Mouse (Mus musculus) neural tube, embryonic 13.5 days (tissue): ENCODE measurements around the gene Nipal1. TPM values are rescaled to one million over a fixed set of nuclear protein-coding genes. Genes with fewer than 3 reads are reported as not detected.

Experiments
- ATAC-seq: fragments of 200-750 bp; cut with Nextera tagmentation; 2 replicates; pipeline ENCODE4 v1.8.0; 2017; ENCODE audit warnings: low read depth, mild to moderate bottlenecking, moderate TSS enrichment, moderate library complexity
- H3K27ac ChIP-seq: fragments of 300-500 bp; sonication (generic); replicated peaks from 2 replicates; pipeline ENCODE4 v1.5.1; 2015; ENCODE audit warnings: moderate library complexity, mild to moderate bottlenecking, inconsistent platforms
- H3K27me3 ChIP-seq: fragments of 300-500 bp; sonication (generic); 2 replicates; pipeline ENCODE4 v1.6.1; 2015; ENCODE audit warnings: mild to moderate bottlenecking, inconsistent platforms
- H3K36me3 ChIP-seq: fragments of 300-500 bp; sonication (generic); 2 replicates; pipeline ENCODE4 v1.6.1; 2015; ENCODE audit warnings: mild to moderate bottlenecking, inconsistent platforms
- H3K4me1 ChIP-seq: fragments of 300-500 bp; sonication (generic); replicated peaks from 2 replicates; pipeline ENCODE4 v1.6.1; 2015; ENCODE audit warnings: inconsistent platforms
- H3K4me2 ChIP-seq: fragments of 300-500 bp; sonication (generic); 2 replicates; pipeline ENCODE4 v1.6.1; 2015; ENCODE audit warnings: inconsistent platforms, mild to moderate bottlenecking, moderate library complexity
- H3K4me3 ChIP-seq: fragments of 300-500 bp; sonication (generic); 2 replicates; pipeline ENCODE4 v1.5.1; 2015; ENCODE audit warnings: mild to moderate bottlenecking, inconsistent platforms
- H3K9ac ChIP-seq: fragments of 300-500 bp; sonication (generic); 2 replicates; pipeline ENCODE4 v1.6.1; 2015; ENCODE audit warnings: moderate library complexity, mild to moderate bottlenecking, inconsistent platforms
- H3K9me3 ChIP-seq: fragments of 300-500 bp; sonication (generic); 2 replicates; pipeline ENCODE4 v1.6.1; 2016; ENCODE audit warnings: inconsistent platforms
- WGBS: fragments of 180-500 bp; shearing (Covaris S2); methylation state at CpG from one replicate; pipeline ENCODE4 v1.1.7; 2015; 5-methylcytosine and 5-hydroxymethylcytosine counted together
- polyA plus RNA-seq: library from polyadenylated mRNA; unstranded; fragments of >200 nt; fragmentation: Nextera tagmentation; extraction: Ambion mirVana; gene quantifications from 2 replicates; pipeline ENCODE4 v1.2.1, GENCODE M21; 2015

Gene Nipal1
- polyA plus RNA-seq, 1 experiment from 2014 or later = 1.9 TPM

- Histone ChIP-seq H3K36me3 (no peaks in the 10 kb centered on the region), H3K4me3 (peak overlapping the region; percentile 46), H3K9ac (peak overlapping the region; percentile 62; the same call in 1 of the 2 replicates), H3K9me3 (no peaks in the 10 kb centered on the region), H3K4me1 (peaks cover 16% of the 10 kb centered on the region), H3K4me2 (peak overlapping the region; percentile 86), H3K27me3 (peaks cover 53% of the 10 kb centered on the region), H3K27ac (no peak overlapping the region)
- 28% methylated on average over 10 of the region's 10 CpGs for WGBS
- no peak for ATAC-seq
These were observed 599 bp upstream of the Nipal1 start for GRCm38 (mm10) chr5:72646996-72647395.

- H3K36me3 ChIP-seq = no peaks in the 10 kb centered on the region
- peak overlapping the region; percentile 62 for H3K9ac ChIP-seq
- H3K9me3 ChIP-seq = no peaks in the 10 kb centered on the region
- no peak overlapping the region for H3K27ac ChIP-seq
- WGBS = 7% methylated on average over 18 of the region's 18 CpGs
- H3K4me1 ChIP-seq = peaks cover 16% of the 10 kb centered on the region
- peak overlapping the region; percentile 86 for H3K4me2 ChIP-seq
- peaks cover 53% of the 10 kb centered on the region for H3K27me3 ChIP-seq
- ATAC-seq = peak; percentile 56; the same call in 1 of the 2 replicates
- H3K4me3 ChIP-seq = peak overlapping the region; percentile 46
These were observed 482 bp downstream of the Nipal1 start for GRCm38 (mm10) chr5:72647958-72648595.

DNA sequence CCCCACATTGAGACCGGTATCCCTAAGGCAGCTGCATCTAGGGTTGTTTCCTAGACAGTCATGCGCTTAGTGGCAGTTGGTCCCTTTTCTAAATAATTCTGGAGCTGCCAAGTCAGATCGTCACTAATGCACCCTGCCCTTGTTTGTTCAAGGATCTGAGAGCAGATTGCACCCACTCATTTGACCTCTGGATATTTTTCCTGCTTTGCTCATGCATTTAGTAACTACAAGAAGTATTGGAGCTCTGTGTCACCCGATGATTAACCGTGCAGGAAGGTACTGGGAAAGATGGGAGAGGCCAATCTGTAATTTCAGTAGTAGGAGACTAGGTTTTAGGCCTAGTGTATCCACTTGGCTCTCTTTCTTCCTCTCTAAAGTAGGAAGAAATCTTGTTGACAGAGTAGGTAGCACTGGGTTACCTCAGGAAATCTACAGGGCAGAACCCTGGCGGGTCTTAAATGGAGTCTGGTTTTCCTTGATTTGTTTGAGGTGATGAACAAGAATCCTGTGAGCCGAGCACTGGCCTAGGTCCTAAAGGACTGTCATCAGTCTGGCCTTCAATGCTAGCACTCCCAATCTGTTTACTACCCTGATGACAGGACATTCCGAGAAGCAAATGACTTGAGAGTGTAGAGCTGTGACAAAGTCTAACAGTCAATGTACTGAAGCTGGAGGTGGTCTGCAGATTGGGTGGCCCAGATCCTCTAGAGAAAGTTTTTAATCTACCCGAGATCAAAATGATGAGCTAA lies 1.6 kb downstream of the Nipal1 start:
- no peak for ATAC-seq
- no peaks in the 10 kb centered on the region for H3K9me3 ChIP-seq
- no peak overlapping the region for H3K4me3 ChIP-seq
- peaks cover 16% of the 10 kb centered on the region for H3K4me1 ChIP-seq
- no peaks in the 10 kb centered on the region for H3K36me3 ChIP-seq
- H3K27ac ChIP-seq = no peak overlapping the region
- H3K27me3 ChIP-seq = peaks cover 53% of the 10 kb centered on the region
- H3K9ac ChIP-seq = no peak overlapping the region
- 77% methylated on average over 9 of the region's 9 CpGs for WGBS
- H3K4me2 ChIP-seq = no peak overlapping the region

DNA sequence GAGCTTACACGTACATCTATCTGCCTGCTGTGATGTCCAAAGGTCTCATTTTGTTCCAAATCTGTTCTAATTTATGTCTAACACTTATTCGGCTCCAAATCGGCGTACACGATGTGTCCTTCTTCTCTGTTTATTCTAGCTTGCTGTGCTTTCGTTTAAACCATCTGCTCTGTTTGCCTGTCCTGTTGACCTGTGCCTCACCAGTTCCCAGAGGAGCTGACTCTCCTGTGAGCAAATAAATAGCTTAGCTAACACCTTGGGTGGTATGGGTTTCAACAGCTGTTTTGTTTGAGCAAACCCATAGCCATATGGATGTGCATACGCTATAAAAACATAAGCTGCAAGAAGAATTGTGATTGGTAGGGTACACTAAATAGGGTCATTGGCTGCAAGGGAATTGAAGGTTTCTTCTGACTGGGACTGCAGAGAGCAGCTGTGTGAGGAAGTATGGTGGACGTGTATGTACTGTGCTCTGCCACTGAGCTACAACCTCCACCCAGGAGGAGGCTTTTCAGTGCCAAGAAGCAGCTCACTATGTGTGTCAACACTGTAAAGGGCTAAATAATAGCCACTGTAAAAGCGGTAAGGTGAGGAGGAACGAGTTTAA lies 5.6 kb downstream of the Nipal1 start:
- Histone ChIP-seq H3K9ac (no peak overlapping the region), H3K4me3 (no peak overlapping the region), H3K9me3 (no peaks in the 10 kb centered on the region), H3K27ac (no peak overlapping the region), H3K36me3 (no peaks in the 10 kb centered on the region), H3K4me1 (peaks cover 2% of the 10 kb centered on the region), H3K27me3 (peaks cover 21% of the 10 kb centered on the region), H3K4me2 (no peak overlapping the region)
- ATAC-seq = no peak; the same call in 1 of the 2 replicates
- WGBS = 61% methylated on average over 10 of the region's 10 CpGs

GRCm38 (mm10) chr5:72656270-72656791 lies 8.7 kb downstream of the Nipal1 start:
- Histone ChIP-seq H3K27ac (no peak overlapping the region), H3K4me3 (no peak overlapping the region), H3K4me1 (no peaks in the 10 kb centered on the region), H3K27me3 (0 out of 2 replicates have a peak, but pooled peaks cover under 1% of the 10 kb centered on the region), H3K36me3 (no peaks in the 10 kb centered on the region), H3K9me3 (no peaks in the 10 kb centered on the region), H3K4me2 (no peak overlapping the region), H3K9ac (no peak overlapping the region)
- ATAC-seq = no peak
- WGBS = 21% methylated on average over 7 of the region's 7 CpGs

DNA sequence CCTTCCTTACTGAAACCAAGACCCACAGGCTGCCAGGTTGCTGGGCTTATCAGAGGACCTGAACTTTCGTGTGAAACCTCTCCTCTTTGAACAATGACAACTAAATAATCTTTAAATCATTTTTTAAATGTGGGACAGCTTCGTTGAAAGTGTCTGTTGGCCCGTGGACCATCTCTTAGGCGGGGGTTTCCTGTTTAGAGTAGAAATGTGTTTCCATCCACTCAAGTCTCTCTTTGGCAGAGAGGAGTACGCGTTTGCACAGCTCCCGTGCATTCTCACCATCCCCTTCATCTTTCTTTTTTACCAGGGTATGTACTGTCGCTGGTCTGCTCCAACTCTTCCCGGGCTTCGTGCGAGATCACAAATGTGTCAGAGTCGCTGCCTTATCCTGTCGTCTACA lies 10.8 kb downstream of the Nipal1 start:
- Histone ChIP-seq H3K4me2 (no peak overlapping the region), H3K36me3 (no peaks in the 10 kb centered on the region), H3K4me1 (no peaks in the 10 kb centered on the region), H3K27me3 (no peaks in the 10 kb centered on the region), H3K27ac (no peak overlapping the region), H3K4me3 (no peak overlapping the region), H3K9me3 (no peaks in the 10 kb centered on the region), H3K9ac (no peak overlapping the region)
- WGBS = 92% methylated on average over 13 of the region's 13 CpGs
- no peak for ATAC-seq

- no peak overlapping the region for H3K9ac ChIP-seq
- peaks cover 8% of the 10 kb centered on the region for H3K4me1 ChIP-seq
- WGBS = 87% methylated on average over 6 of the region's 6 CpGs
- no peaks in the 10 kb centered on the region for H3K36me3 ChIP-seq
- no peaks in the 10 kb centered on the region for H3K9me3 ChIP-seq
- no peak overlapping the region for H3K4me3 ChIP-seq
- no peak overlapping the region for H3K27ac ChIP-seq
- H3K27me3 ChIP-seq = no peaks in the 10 kb centered on the region
- ATAC-seq = no peak
- no peak overlapping the region for H3K4me2 ChIP-seq
These were observed 13.6 kb downstream of the Nipal1 start for GRCm38 (mm10) chr5:72661051-72661781.

GRCm38 (mm10) chr5:72664126-72664525 lies 16.5 kb downstream of the Nipal1 start:
- H3K4me2 ChIP-seq = no peak overlapping the region
- no peak overlapping the region for H3K9ac ChIP-seq
- no peaks in the 10 kb centered on the region for H3K36me3 ChIP-seq
- no peak overlapping the region for H3K4me3 ChIP-seq
- no peaks in the 10 kb centered on the region for H3K9me3 ChIP-seq
- no peaks in the 10 kb centered on the region for H3K27me3 ChIP-seq
- peaks cover 11% of the 10 kb centered on the region for H3K4me1 ChIP-seq
- no peak for ATAC-seq
- 74% methylated on average over 5 of the region's 5 CpGs for WGBS
- H3K27ac ChIP-seq = no peak overlapping the region

GRCm38 (mm10) chr5:72664854-72665253 lies 17.3 kb downstream of the Nipal1 start:
- ATAC-seq = no peak
- no peak overlapping the region for H3K9ac ChIP-seq
- no peak overlapping the region for H3K4me2 ChIP-seq
- no peaks in the 10 kb centered on the region for H3K27me3 ChIP-seq
- no peak overlapping the region for H3K4me3 ChIP-seq
- 54% methylated on average over 3 of the region's 3 CpGs for WGBS
- H3K36me3 ChIP-seq = no peaks in the 10 kb centered on the region
- no peak overlapping the region for H3K27ac ChIP-seq
- no peaks in the 10 kb centered on the region for H3K9me3 ChIP-seq
- H3K4me1 ChIP-seq = peaks cover 11% of the 10 kb centered on the region

DNA sequence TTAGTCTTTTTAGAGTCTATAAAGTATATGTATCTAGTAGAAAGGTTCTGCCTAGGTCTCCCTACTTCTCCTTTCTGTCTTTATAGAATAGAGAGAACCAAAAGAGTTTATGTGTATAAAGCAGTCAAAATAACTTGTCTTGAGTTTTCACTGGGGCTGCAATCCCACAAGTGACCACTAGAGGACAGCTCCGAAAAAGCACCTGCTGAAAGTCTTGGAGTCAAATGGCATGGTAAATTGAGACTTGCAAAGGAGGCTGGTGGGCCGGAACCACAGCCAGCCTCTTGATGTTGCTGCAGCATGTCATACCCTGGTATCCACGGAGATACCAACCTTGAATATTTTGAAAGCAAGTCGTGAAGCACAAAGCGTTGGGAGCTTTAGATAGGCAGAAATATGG lies 17.7 kb downstream of the Nipal1 start:
- H3K36me3 ChIP-seq = no peaks in the 10 kb centered on the region
- H3K4me1 ChIP-seq = peaks cover 11% of the 10 kb centered on the region
- WGBS = 28% methylated on average over 5 of the region's 5 CpGs
- H3K4me3 ChIP-seq = no peak overlapping the region
- H3K27me3 ChIP-seq = no peaks in the 10 kb centered on the region
- H3K9me3 ChIP-seq = no peaks in the 10 kb centered on the region
- no peak overlapping the region for H3K9ac ChIP-seq
- no peak overlapping the region for H3K27ac ChIP-seq
- ATAC-seq = no peak
- no peak overlapping the region for H3K4me2 ChIP-seq

DNA sequence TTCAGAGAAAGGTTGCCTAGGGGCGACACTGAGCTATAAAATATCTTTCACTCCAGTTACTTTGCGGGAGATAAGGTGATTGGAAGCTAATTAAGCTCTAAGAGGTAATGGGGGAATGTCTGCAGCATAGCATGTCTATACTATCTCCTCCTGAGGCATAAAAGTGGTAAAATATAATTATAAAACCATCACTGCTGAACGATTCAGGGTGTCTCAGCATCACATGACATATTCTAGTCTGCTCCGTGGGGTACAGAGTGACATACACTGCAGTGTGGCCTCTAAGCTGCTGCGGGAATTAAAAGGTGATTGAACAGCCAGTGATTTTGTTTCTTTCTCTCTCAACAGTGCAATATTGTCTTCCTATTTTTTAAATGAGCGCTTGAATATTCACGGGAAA lies 18.8 kb downstream of the Nipal1 start:
- Histone ChIP-seq H3K27ac (no peak overlapping the region), H3K4me3 (no peak overlapping the region), H3K4me2 (no peak overlapping the region), H3K36me3 (no peaks in the 10 kb centered on the region), H3K27me3 (no peaks in the 10 kb centered on the region), H3K9me3 (no peaks in the 10 kb centered on the region), H3K9ac (no peak overlapping the region), H3K4me1 (peaks cover 11% of the 10 kb centered on the region)
- peak; percentile 89 for ATAC-seq
- 54% methylated on average over 7 of the region's 7 CpGs for WGBS

DNA sequence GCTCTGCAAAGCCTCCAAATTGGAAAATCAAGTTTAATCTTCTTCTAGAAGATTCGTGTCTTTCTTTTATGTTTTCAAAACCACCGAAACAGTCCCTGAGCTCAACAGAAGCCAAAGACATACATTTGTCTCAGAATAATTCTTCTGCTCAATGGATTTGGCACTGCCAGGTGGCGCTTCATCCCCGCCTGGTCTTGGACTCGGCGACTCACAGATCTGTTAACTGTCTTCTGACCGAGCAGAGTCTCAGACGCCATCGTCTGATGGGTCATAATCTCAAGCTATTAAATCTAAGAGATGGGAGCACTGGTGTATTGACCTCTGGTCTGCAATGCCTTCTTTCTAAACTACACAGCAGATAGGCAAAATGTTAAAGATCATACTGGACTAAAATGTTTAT lies 20.8 kb downstream of the Nipal1 start:
- H3K4me3 ChIP-seq = no peak overlapping the region
- H3K4me2 ChIP-seq = no peak overlapping the region
- no peak for ATAC-seq
- no peaks in the 10 kb centered on the region for H3K36me3 ChIP-seq
- H3K9ac ChIP-seq = no peak overlapping the region
- H3K27ac ChIP-seq = no peak overlapping the region
- H3K4me1 ChIP-seq = peaks cover 11% of the 10 kb centered on the region
- WGBS = 86% methylated on average over 9 of the region's 9 CpGs
- no peaks in the 10 kb centered on the region for H3K27me3 ChIP-seq
- no peaks in the 10 kb centered on the region for H3K9me3 ChIP-seq
